Mouse (Mus musculus): Measurements from ENCODE around the gene Scml4.

Scml4 gene

DNA sequence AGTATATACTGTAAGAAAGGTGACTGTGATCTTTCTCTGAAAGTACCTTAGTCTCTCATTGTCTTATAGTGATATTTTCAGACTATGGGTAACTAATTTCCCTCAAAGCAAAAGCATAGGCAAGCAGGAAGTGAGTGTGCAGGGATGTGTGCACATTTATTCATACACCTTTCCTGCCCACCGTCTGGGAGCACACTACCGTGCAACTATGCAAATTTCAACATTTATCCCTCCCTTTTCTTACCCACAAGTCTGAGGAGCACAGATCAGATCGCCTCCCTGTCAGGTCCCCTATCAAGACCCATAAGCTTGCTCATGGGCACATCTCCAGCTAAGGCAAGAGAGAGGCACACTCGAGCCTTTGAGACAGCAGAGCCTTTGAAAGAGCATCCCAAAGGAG, 41.2 kb downstream of the Scml4 start:
- DNase-seq (ENCODE audit: low read depth, low spot score), result no peak

DNA sequence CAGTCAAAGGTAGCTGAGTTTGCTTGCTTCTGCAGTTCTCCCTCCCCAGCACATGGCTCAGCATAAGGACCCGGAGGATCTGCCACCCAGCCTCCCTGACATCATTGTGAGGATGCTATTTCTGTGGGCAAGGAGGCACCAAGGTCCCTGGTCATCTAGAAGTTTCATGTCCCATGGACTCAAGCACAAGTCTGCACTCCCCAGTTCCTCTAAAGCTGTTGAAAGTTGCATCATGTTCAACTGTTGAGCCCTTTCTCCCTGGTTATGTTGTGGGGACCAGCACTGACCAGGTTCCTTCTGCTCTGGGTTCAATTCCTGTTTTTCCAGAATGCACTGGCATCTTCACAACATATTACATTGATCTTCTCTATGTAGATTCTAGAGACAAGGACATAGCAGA, 42.9 kb downstream of the Scml4 start:
- no peak for DNase-seq (ENCODE audit: low read depth, low spot score)

DNA sequence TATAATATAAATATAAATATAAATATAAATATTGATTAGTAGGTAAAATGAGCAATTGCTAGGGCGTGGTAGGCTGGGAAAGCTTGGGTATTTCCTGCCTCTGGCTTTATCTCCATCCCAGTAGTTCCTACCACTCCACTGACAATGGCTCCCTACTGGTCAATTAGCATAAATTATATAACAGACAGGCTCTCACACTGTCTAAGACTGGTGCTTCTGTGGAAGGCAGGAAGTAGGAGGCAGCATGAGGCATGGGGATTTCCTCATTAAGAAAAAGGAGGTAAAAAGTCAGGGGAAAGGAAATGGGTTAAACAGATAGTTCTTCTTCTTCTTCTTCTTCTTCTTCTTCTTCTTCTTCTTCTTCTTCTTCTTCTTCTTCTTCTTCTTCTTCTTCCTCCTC, 48.4 kb downstream of the Scml4 start:
- DNase-seq (ENCODE audit: low read depth, low spot score), result no peak

DNA sequence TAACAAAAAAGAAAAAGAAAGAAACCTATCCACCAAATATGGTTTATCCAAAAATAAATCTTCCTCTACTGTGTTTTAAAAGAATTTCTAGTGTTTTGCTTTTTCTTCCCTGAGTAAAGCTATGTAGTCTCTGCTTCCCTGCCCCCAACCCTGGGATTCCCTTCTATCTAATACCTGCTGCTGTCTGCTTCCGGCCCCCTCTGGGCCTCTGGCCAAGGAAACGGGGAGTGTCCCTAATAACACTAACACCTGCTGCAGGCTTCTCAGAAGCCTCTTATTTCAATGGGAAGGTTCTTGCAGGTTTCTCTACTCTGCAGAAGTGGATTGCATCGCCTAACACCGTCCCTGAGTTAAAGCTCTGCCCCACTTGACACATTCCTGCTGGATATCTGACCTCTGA, 50.4 kb downstream of the Scml4 start:
- no peak for DNase-seq (ENCODE audit: low read depth, low spot score)

DNA sequence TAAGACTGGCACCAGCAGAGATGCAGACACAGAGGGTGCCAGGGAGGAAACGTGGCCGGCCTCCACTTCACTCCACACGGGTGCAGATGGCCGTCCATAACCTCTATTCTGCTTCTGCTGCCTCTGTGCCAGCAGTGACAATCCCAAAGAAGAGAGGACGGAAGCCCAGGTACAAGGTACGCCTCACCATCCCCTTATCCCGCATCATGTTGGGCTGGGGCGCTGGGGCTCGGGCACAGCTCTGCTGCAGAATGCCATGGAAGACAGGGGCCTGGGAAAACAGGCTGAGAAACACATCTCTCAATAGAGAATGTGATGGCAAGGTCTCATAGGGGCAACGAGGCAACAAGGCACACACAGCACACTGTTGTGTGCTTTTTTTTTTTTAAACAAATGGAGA, 51.9 kb downstream of the Scml4 start:
- DNase-seq (ENCODE audit: low read depth, low spot score), result no peak

DNA sequence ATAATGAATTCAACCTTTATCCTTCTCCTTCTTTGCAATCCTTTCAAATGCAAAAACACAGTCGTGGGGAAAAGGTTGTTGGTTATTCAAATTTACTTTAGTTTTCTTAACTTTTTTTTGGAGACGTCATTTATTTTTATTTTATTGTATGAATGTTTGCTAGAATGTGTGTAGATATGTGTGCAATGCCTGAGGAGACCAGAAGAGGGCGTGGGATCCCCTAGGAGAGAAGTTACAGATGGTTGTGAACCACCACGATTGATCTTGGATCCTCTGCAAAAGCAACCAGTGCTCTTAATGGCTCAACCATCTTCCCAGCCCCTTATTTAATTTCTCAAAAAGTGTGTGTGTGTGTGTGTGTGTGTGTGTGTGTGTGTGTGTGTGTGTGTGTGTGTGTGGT, 53.0 kb downstream of the Scml4 start:
- DNase-seq (ENCODE audit: low read depth, low spot score), result no peak

DNA sequence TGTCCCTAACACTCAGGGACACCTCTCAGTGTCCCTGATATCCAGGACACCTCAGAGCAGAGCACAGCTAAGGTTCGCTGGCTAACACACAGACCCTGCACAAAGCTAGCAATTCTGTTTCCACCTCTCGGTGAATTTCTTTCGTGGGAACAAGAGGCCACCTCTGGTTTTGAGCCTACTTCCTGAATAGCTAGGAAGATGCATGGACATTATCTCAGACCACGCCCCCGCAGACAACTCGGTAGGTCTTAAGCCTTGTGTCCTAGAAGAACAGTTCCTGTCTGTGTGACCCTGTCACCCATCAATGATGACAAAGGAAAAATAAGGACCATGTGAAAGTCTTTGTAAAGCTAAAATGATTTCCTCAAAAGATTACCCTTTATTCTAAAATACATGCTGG, 54.0 kb downstream of the Scml4 start:
- no peak for DNase-seq (ENCODE audit: low read depth, low spot score)

DNA sequence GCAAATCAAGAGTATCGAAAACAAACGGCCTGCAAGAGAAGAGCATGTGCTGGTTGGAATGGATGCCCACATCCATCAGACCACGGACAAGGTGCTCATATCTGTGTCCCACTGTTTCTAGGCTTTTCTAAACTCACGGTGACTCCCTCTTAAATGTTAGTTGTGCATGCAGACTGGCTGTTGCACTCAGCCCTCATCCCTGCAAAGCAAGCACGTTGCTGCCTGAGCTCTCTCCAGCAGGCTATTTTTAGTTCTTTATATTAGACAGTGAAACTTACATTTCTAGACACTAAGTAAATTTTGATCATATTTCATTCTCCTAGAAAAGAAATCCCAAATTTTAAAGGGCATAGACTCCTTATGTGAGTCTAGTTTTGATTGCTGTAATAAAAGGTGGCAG, 57.2 kb downstream of the Scml4 start:
- no peak for DNase-seq (ENCODE audit: low read depth, low spot score)

DNA sequence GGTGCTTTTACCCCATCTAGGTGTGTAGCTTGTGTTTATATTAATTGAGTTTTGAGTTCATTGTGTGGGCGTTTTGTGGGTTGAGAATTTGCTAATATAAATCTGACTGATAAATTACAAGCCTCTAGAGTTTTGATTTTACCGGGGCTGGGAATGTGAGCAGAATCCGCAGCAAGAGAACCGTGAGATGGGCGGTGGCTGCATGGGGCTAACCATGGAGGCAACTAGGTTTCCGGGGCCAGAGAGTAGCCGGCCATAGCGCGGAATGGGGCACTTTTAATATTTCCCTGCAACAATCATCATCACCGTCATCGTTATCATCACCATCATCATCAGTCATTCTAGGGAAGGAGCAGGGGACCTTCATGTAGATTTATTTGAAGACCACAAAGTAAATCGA, 59.6 kb downstream of the Scml4 start:
- no peak for DNase-seq (ENCODE audit: low read depth, low spot score)

DNA sequence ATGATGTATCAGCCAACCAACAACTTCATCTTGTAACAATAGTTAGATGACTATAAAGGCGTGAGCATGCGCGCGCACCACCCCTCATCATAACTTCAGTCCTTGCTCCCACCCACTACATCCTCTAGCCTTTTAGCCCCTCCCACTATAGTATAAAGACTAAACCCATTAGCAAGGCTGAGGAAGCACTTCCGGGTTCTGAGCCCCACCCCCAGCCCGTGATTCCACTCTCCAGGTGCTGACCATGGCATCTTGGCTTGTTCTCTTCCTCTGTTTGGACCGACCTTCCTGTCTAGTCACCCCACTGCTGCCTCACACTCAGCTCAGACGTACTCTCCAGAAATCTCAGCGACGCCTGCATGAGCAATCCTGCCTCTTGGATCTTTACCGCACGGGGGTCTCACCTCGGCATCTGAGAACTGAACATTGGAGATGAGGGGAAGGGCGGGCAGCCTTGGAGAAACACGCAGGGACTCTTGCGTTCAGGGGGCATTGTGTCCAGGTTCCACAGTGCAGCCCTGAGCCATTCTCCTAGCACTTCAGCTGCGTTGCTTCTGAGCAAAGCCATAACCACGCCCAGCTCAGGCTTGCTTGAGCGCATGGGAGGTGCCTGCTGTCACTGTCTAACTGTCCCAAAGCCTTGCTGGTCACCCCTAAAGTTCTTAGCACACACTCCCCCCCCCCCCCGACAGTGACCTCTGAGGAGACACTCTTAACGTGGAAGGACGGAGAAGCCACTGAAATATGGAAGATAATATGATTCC, 65.1 kb downstream of the Scml4 start:
- DNase-seq (ENCODE audit: low read depth, low spot score), result no peak

DNA sequence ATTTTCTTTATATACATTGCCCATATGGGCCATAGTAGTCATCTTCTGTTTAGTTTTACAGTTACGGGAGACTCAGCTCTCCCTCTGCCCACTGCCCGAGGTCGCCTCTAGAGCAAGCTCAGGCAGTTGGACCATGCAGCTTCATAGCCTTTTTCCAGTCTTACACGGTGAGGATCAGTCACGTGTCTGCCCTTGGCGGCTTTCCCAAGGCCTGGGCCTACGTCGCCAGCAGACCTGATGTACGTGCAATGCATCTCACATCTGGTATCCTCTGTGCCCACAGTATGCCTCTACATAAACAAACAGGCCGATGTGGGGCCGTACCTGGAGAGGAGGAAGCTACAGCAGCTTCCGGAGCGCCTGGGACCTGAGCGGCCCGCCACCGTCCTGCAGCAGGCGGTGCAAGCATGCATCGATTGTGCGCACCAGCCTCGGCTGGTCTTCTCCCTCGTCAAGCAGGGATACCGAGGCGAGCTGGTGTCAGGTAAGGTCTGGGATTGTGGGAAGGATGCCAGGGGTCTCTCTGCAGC, 70.0 kb downstream of the Scml4 start:
- no peak for DNase-seq (ENCODE audit: low read depth, low spot score)

DNA sequence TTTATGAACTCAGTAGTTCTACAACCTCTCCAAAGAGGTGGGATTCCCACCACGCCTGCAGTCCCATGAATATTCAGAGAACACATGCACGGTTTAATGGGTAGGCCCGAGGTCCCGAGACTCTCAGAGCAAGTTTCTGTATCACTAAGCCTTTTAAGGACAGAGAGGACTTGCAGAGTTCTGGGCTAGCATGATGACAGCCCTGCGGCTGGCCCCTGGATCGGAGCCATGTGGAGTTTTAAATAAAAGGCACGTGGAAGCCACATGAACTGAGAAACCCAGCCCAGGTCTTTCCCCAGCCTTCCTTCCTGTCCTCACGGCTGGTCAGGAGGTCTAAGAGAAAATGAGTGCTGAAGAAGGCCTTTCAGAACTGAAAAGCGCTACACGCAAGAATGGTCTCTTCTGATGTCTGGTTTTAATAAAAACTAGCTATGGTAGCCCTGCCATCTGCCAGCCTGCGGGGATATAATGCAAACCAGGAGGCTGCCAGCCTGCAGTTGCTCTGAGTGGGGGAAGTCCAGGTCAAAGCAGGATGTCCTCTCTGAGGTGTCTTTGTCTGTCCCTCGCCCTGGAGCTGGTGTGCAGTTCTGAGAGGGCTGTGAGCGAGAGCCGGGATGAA, 72.8 kb downstream of the Scml4 start:
- DNase-seq (ENCODE audit: low read depth, low spot score), result no peak

DNA sequence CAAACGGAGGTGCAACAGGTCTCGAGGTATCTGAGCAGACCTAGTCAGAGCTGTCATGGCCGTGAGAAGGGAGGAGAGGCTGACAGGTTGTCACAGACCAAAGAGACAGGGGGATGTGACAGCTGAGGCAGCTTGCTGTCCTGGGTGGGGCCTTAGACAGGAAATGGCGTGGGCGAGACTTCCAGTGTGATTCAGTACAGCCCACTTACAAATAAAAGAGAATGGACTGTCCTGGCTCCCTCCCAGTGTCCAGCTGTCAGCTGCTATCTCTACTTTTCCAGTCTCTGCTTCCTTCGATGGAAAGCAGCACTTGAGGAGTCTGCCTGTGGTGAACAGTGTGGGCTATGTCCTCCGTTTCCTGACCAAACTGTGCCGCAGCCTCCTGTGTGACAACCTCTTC, 74.5 kb downstream of the Scml4 start:
- DNase-seq (ENCODE audit: low read depth, low spot score), result no peak

DNA sequence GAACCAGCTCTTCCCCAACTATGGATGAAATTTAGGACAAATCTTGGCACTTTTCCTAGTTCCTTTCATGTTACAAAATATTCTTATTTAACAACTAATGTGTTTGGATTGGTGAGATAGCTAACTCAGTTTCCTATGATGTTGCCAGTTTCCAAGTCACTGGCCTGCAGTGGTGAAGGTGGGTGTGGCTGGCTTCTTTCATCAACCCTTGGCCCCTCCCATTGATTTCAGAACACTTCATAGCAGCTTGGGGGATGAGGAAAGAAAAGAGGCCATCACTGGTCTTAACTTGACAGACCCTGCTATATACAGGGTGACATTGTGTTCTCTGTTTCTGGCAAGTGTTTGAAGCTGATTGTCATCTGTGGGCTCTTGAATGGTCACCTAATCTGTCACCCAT, 76.0 kb downstream of the Scml4 start:
- DNase-seq (ENCODE audit: low read depth, low spot score), result no peak

DNA sequence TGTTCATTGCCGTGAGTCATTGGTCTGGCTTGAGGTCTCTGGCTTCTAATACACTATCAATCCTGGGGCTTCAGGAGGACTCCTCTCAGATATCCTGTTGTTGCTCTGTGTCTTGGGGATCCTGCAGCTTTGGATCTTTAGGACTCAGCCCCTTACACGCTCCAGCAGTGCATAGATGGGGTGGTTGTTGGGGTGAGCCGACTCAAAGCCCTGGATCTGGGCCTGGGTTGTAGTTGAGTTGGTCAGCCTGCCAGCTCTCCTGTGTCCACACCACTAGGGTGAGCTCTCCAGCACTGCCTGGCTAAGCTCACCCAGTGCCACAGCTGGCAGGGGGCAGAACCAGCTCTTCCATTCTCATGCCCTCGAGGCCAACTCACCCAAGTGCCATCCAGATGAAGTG, 78.2 kb downstream of the Scml4 start:
- no peak for DNase-seq (ENCODE audit: low read depth, low spot score)

DNA sequence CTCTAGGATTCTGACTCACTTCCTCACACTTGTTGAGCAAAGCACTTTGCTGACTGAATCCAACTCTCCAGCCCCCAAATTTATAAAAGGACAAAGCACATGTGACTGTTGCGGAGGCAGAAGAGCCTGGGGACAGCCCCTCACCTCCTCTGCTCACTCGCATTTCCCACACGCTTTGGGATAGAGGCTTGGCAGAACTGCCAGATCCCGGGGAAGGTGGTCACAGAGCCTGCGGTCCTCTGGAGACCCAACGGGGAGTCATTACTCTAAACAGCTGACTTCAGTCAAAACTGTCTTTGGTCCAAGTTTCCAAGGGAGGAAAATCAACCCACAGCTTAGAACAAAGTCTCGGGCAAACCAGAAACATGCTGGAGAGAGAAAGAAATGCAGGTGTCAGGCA, 79.5 kb downstream of the Scml4 start:
- DNase-seq (ENCODE audit: low read depth, low spot score), result no peak

DNA sequence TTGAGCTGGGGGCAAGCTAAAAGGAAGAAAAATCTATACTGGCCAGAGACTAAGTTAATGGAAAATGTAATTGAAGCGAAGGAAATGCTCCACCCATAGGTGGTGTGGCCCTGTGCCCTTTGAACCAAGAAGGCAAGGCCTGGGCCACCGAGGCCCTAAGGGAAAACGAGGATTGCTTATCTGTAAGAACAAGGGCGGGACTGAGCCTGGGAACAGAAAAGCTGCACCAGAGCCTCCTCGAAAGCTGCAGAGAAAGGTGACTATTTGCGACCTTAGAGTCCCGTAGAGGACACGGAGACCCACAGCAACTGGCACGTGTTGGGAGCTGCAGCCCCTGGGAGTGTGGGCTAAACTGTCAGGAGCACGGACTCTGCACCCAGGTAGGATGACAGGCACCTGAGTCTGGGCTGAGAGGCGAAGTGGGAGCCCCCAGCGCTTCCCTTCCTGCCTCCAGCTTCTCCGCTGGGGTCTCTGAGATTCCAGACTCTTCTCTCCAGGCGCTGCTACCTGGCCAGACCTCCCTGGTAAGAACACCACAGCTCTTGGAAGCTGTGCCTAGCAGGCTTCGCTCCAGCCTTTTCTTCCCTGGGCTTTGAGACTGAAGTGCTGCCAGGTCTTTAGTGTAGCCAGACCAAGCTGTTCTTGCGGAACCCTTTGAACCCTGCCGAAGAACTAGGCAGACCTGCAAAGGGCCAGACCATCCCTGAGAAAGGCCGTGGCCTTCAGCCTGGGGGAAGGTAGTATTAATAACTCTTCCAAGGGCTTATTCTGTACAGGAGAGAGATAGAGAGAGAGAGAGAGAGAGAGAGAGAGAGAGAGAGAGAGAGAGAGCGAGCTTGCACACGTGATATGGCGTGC, 80.3 kb downstream of the Scml4 start:
- no peak for DNase-seq (ENCODE audit: low read depth, low spot score)

DNA sequence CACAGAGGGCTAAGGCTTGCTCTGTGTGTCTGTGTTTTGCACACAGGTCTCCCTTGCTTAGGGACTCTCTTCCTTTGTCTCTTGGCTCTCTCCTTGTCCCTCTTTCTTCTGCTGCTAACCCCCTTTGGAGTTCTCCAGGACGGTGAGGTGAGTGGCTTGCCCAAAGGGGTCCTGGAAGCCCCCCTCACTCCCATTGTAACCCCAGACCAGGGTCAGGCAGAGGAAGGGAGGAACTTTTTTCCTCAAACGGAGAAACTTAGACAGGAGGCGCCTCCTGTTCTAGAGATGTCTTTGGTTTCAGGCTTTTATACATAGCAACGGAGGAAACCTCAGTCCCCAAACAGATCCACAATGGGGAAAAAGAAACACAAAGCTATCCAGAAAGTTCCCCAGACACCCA, 81.1 kb downstream of the Scml4 start:
- DNase-seq (ENCODE audit: low read depth, low spot score), result no peak

DNA sequence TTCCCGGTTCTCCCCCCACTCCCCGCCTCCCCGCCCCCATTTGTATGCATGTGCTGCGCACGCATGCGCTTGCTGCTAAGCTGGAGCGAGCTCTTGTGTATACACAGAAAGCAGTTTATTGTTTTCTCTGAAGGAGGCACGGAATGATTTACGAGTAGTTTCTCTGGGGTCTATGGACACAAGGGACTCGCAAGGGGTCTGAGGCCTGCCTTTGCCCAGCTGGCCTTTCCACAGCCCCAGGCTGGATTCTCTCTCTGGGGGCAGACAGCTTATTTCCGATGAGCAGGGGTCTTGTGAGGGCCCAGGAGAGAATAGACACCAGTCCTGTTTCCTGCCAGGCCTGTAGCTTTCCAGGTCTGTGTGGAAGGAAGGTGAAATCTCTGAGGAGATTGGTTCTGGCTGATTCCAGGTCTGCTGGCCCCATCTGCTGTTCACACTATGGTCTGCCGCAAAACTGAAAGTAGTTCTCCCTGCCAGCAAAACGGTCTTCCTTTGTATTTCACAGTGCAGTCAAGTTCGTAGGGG, 81.6 kb downstream of the Scml4 start:
- DNase-seq (ENCODE audit: low read depth, low spot score), result no peak

DNA sequence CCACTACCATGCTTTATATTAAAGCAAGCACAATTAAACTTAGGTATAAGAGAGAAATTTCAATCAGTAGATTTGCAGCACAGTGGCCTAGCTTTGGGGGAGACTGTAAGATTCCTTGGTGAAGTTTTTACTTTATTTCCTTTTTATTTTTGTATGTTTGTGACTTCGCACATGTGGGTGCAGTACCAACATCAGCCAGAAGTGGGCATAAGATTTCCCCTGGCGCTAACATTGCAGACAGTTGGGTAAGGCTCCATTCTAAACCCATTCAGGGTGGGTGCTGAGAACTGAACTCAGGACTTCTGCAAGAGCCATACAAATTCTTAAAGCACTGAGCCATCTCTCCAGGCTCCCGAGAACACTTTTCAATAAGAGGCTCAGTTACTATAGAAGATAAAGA, 82.1 kb downstream of the Scml4 start:
- no peak for DNase-seq (ENCODE audit: low read depth, low spot score)

DNA sequence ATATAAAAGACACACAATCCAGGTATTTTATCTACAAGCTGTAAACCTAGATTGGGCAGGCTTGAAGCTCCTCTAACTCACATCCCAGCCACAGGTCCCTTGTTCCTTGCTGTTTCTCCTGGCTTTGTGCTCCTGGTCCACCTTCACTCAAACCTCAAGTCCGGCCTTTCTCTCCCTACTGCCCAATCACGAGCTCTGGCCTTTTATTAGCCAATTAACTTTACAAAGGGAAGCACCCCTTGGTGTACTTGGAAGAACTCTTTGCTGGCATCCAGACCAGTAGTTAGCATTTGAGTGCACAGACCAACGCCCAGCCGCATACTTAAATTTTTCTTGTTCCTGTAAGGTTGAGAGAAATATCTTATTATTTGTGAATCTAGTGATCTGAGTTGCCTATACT, 85.1 kb downstream of the Scml4 start:
- no peak for DNase-seq (ENCODE audit: low read depth, low spot score)

DNA sequence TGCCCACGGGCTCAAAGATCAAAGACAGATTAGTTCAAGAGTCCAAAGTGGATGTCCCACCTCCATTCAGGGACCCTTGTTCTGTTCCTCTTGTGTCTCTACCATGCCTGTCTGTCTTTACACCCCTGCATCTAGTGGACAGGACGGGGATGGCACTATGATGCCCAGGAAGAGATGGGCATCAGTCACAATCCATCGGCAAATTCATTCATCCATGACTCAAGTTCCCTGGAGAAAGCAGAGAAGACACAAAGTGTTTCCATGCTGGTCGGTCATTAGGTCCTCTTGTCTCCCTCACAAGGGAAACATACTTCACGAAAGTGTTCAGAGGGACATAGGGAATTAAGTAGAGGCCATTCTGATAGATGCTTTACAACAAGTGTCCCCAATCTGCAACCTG, 87.2 kb downstream of the Scml4 start:
- no peak for DNase-seq (ENCODE audit: low read depth, low spot score)
